Mouse (Mus musculus) MN1 (cell line): ENCODE measurements at regions not wholly inside any gene's neighbourhood (a gene's known extent, or its start where the extent isn't known, plus 50 kb on each side); places are given as distances from the start of the nearest gene placed in this dataset.

ENCODE experiments used
- DNase-seq: peaks from one replicate; pipeline ENCODE4 v3.0.0-alpha.2; 2016; ENCODE audit warnings: low spot score

GRCm38 (mm10) chr4:81969621-81970115 lies 527.1 kb upstream of the Mpdz start:
- no peak for DNase-seq

- no peak for DNase-seq
Observed at GRCm38 (mm10) chr4:81966054-81966623, 523.5 kb upstream of the Mpdz start.

- DNase-seq = no peak
Observed at GRCm38 (mm10) chr4:81963112-81963511, 520.5 kb upstream of the Mpdz start.

GRCm38 (mm10) chr4:81962586-81962985 lies 520.0 kb upstream of the Mpdz start:
- DNase-seq = no peak

- DNase-seq = no peak
Observed at GRCm38 (mm10) chr4:81960552-81961534, 518.2 kb upstream of the Mpdz start.

- peak; percentile 55 for DNase-seq
Observed at GRCm38 (mm10) chr4:81956926-81957694, 514.5 kb upstream of the Mpdz start.

- no peak for DNase-seq
Observed at GRCm38 (mm10) chr4:81953023-81953422, 510.4 kb upstream of the Mpdz start.

GRCm38 (mm10) chr4:81937384-81937783 lies 494.8 kb upstream of the Mpdz start:
- DNase-seq = no peak

GRCm38 (mm10) chr4:81930956-81931355 lies 488.3 kb upstream of the Mpdz start:
- no peak for DNase-seq

- DNase-seq = peak; percentile 14
Observed at GRCm38 (mm10) chr4:81928581-81929244, 486.1 kb upstream of the Mpdz start.

- no peak for DNase-seq
Observed at GRCm38 (mm10) chr4:81927176-81927714, 484.6 kb upstream of the Mpdz start.

GRCm38 (mm10) chr4:81926662-81927141 lies 484.1 kb upstream of the Mpdz start:
- DNase-seq = no peak

GRCm38 (mm10) chr4:81925611-81926010 lies 483.0 kb upstream of the Mpdz start:
- DNase-seq = no peak

- DNase-seq = no peak
Observed at GRCm38 (mm10) chr4:81924120-81924519, 481.5 kb upstream of the Mpdz start.

GRCm38 (mm10) chr4:81922876-81923275 lies 480.3 kb upstream of the Mpdz start:
- peak; percentile 25 for DNase-seq

- DNase-seq = no peak
Observed at GRCm38 (mm10) chr4:81914971-81915370, 472.4 kb upstream of the Mpdz start.

- no peak for DNase-seq
Observed at GRCm38 (mm10) chr4:81913296-81913695, 470.7 kb upstream of the Mpdz start.

- no peak for DNase-seq
Observed at GRCm38 (mm10) chr4:81912653-81913052, 470.0 kb upstream of the Mpdz start.

GRCm38 (mm10) chr4:81899961-81900540 lies 457.4 kb upstream of the Mpdz start:
- DNase-seq = no peak

- no peak for DNase-seq
Observed at GRCm38 (mm10) chr4:81898661-81899060, 456.0 kb upstream of the Mpdz start.

GRCm38 (mm10) chr4:81897451-81897850 lies 454.8 kb upstream of the Mpdz start:
- DNase-seq = no peak
